Mouse (Mus musculus) neural tube, embryonic 14.5 days (tissue): ENCODE measurements around the gene Pygl. TPM values are rescaled to one million over a fixed set of nuclear protein-coding genes. Genes with fewer than 3 reads are reported as not detected.

Experiments
- ATAC-seq: fragments of 200-750 bp; cut with Nextera tagmentation; 2 replicates; pipeline ENCODE4 v1.8.0; 2017; ENCODE audit warnings: low read depth, mild to moderate bottlenecking, moderate TSS enrichment, moderate library complexity
- H3K27ac ChIP-seq: fragments of 300-500 bp; sonication (generic); 2 replicates; pipeline ENCODE4 v1.5.1; 2014; ENCODE audit warnings: low read depth, mild to moderate bottlenecking, control low read depth, low read length, moderate library complexity, mixed read lengths
- H3K27me3 ChIP-seq: fragments of 300-500 bp; sonication (generic); 2 replicates; pipeline ENCODE4 v1.6.1; 2014; ENCODE audit warnings: low read length; ENCODE audit not compliant: control insufficient read depth, insufficient read depth
- H3K36me3 ChIP-seq: fragments of 300-500 bp; sonication (generic); 2 replicates; pipeline ENCODE4 v1.6.1; 2014; ENCODE audit warnings: low read length, mixed read lengths; ENCODE audit not compliant: control insufficient read depth, insufficient read depth
- H3K4me1 ChIP-seq: fragments of 300-500 bp; sonication (generic); 2 replicates; pipeline ENCODE4 v1.6.1; 2014; ENCODE audit warnings: low read length; ENCODE audit not compliant: control insufficient read depth, insufficient read depth
- H3K4me2 ChIP-seq: fragments of 300-500 bp; sonication (generic); 2 replicates; pipeline ENCODE4 v1.6.1; 2014; ENCODE audit warnings: mild to moderate bottlenecking, low read depth, low read length, control low read depth
- H3K4me3 ChIP-seq: fragments of 300-500 bp; sonication (generic); 2 replicates; pipeline ENCODE4 v1.5.1; 2014; ENCODE audit warnings: low read depth, low read length, control low read depth, mixed read lengths
- H3K9ac ChIP-seq: fragments of 300-500 bp; sonication (generic); replicated peaks from 2 replicates; pipeline ENCODE4 v1.6.1; 2014; ENCODE audit warnings: low read depth, mild to moderate bottlenecking, control low read depth, low read length, mixed read lengths
- H3K9me3 ChIP-seq: fragments of 300-500 bp; sonication (generic); 2 replicates; pipeline ENCODE4 v1.6.1; 2016; ENCODE audit warnings: low read length; ENCODE audit not compliant: control insufficient read depth
- WGBS: fragments of 180-500 bp; shearing (Covaris S2); extraction: QIAGEN DNeasy Blood & Tissue Kit; methylation state at CpG from one replicate; pipeline ENCODE4 v1.1.7; 2014; 5-methylcytosine and 5-hydroxymethylcytosine counted together
- polyA plus RNA-seq: library from polyadenylated mRNA; unstranded; fragments of >200 nt; fragmentation: Nextera tagmentation; extraction: Ambion mirVana; gene quantifications from 2 replicates; pipeline ENCODE4 v1.2.1, GENCODE M21; 2014

The Pygl gene
- polyA plus RNA-seq, 1 experiment from 2014 or later: 8.1 TPM

DNA sequence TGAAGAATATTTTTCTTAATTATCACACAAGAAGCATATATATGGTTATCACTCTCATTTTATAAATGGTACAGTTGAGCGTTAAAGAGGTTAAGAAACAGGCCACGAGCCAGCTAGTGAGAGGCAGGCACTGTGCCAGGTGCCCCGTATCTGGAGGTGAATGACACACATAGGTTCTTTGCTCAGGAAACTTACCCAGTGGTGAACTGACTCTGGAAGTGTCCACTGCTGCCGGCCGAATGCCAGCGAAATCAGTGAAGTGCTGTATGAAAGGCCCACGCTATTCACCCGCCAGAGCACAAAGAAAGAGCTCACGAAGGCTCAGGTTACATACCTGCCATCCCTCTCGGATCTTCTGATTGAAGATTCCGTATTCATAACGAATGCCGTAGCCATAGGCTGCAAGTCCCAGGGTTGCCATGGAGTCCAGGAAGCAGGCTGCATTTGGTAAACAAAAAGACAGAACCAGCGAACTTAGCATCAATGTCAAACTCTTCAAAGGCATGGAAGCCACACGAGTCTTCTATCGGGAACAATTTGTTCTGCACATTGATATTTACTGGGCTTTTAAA lies 15.0 kb downstream of the Pygl start:
- 62% methylated on average over 16 of the region's 16 CpGs for WGBS
- no peak overlapping the region for H3K27ac ChIP-seq
- H3K27me3 ChIP-seq: no peaks in the 10 kb centered on the region
- no peak overlapping the region for H3K4me3 ChIP-seq
- H3K4me1 ChIP-seq: no peaks in the 10 kb centered on the region
- ATAC-seq: no peak
- no peaks in the 10 kb centered on the region for H3K36me3 ChIP-seq
- no peak overlapping the region for H3K9ac ChIP-seq
- H3K9me3 ChIP-seq: no peaks in the 10 kb centered on the region
- no peak overlapping the region for H3K4me2 ChIP-seq

DNA sequence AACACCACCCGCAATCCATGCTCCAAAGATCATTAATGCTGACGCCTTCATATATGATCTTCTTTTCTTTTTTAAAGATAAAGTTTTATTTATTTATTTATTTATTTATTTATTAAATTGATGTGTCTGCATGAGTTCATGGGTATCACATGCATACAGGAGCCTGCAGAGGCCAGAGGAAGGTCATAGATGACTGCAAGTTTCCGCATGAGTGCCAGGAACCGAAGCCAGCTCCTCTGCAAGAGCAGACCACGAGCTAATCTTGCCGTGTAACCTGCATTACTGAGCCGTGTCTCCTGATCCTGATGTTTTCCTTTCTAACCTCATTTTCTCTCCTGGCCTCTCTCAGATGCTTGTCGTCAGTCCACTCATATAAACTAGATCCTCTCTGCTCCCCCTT lies 17.0 kb downstream of the Pygl start:
- Histone ChIP-seq H3K36me3 (no peaks in the 10 kb centered on the region), H3K4me2 (no peak overlapping the region), H3K27me3 (no peaks in the 10 kb centered on the region), H3K27ac (no peak overlapping the region), H3K9ac (no peak overlapping the region), H3K4me1 (no peaks in the 10 kb centered on the region), H3K9me3 (no peaks in the 10 kb centered on the region), H3K4me3 (no peak overlapping the region)
- ATAC-seq: no peak
- WGBS: 90% methylated on average over 8 of the region's 8 CpGs

DNA sequence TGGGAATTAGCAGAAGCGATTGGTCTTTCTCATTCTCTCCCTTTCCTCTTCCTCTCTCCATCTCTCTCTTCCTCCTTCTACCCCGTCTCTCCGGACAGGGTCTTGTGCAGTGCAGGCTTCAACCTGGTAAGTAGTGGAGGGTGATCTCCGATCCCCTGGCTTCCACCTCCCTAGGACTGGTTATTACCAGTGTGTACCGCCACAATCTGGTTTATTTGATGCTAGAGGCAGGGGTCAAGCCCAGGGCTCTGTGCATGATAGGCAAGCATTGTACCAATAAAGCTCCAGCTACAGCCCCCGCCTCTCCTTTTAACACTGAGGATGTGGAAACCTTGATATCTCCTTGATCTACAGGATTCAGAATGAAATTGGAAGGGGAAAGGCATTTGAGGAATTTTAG lies 17.7 kb downstream of the Pygl start:
- 89% methylated on average over 6 of the region's 6 CpGs for WGBS
- Histone ChIP-seq H3K9me3 (no peaks in the 10 kb centered on the region), H3K27ac (no peak overlapping the region), H3K27me3 (no peaks in the 10 kb centered on the region), H3K9ac (no peak overlapping the region), H3K4me3 (no peak overlapping the region), H3K36me3 (no peaks in the 10 kb centered on the region), H3K4me1 (no peaks in the 10 kb centered on the region), H3K4me2 (no peak overlapping the region)
- ATAC-seq: no peak

DNA sequence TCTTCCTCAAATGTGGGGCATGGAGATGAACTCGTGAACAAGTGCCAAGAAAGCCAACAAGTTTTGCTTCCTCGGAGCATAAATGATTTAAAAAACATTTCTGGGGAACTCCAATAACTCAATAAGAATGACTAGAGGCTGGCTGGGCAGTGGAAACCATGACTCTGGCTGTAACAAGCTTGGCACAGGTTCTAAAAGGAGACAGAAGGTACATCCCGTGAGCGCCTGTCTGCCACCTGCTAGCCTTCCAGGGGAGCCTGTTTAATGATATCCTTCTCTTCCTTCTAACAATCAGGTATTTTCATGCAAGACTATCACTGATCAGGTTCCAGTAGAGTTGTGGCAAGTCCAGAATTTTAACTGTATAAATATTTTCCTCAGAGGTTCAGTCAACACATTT lies 18.8 kb downstream of the Pygl start:
- H3K36me3 ChIP-seq: no peaks in the 10 kb centered on the region
- H3K9me3 ChIP-seq: no peaks in the 10 kb centered on the region
- WGBS: 88% methylated on average over 4 of the region's 4 CpGs
- ATAC-seq: no peak
- H3K4me1 ChIP-seq: no peaks in the 10 kb centered on the region
- H3K27ac ChIP-seq: no peak overlapping the region
- H3K9ac ChIP-seq: no peak overlapping the region
- H3K4me2 ChIP-seq: no peak overlapping the region
- no peak overlapping the region for H3K4me3 ChIP-seq
- no peaks in the 10 kb centered on the region for H3K27me3 ChIP-seq

DNA sequence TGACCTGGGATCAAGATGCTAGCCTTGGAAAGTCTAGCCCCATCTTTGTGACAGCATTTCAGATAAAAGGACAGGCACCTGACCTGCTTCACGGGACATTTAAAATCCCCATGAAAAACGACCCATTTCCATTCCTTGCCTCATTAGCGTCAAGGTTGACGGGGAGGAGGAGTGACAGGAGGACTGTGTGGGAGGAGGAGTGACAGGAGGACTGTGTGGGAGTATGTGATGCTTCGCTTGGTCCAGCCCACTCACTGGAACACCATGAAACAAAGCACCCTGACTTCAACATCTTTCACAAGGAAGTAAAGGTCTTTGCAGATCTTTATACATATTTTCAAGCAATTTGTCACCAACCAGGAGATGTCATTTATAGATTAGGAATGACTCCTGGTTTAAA lies 23.1 kb downstream of the Pygl start:
- Histone ChIP-seq H3K27me3 (no peaks in the 10 kb centered on the region), H3K9me3 (no peaks in the 10 kb centered on the region), H3K4me1 (no peaks in the 10 kb centered on the region), H3K27ac (no peak overlapping the region), H3K4me2 (no peak overlapping the region), H3K36me3 (no peaks in the 10 kb centered on the region), H3K9ac (no peak overlapping the region), H3K4me3 (no peak overlapping the region)
- 69% methylated on average over 5 of the region's 5 CpGs for WGBS
- ATAC-seq: no peak

DNA sequence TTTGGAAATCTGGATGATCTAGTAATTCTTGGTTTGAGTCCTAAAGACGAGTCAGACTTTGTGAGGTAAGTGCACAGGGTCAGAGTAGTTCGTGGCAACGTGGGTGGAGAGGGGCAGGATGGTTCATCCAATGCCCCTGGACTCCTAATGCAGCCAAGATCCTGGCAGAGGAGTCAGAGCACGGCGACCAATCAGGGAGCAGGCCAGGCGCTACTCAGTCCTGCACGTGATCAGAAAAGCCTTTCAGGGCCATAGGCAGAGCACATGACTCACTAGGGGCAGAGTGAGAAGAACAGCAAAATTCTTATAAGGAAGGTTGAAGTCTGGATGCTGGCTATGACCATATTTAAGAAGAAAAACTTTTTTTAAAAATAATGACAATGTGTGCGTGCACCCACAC lies 26.9 kb downstream of the Pygl start:
- no peak overlapping the region for H3K9ac ChIP-seq

DNA sequence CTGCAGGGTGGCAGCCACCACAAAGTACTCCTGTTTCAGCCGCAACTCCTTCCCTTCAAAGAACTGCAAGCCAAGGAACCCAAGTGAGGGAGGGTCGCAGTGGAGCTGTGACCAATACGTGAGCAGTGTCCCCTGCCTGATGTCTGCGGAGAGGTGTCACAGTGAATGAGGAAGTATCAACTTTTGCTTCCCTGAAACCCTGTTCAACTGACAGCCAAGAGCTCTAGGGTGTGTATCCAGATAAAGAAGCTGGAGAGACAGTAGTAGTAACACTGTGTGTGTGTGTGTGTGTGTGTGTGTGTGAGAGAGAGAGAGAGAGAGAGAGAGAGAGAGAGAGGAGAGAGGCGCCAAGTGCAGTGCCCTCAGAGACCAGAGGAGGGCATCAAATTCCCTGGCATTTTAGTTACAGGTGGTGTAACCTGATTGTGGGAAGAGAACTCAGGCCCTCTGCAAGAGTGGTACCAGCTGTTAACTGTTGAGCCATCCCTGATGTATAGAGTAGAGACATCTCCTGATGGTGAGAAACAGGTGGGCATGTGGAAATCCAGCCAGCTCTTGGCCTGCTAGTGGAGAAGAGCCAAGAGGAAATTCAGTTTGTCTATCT lies 29.3 kb downstream of the Pygl start:
- WGBS: 74% methylated on average over 5 of the region's 5 CpGs
- no peaks in the 10 kb centered on the region for H3K9me3 ChIP-seq
- H3K36me3 ChIP-seq: no peaks in the 10 kb centered on the region
- no peaks in the 10 kb centered on the region for H3K27me3 ChIP-seq
- H3K4me1 ChIP-seq: no peaks in the 10 kb centered on the region
- no peak overlapping the region for H3K9ac ChIP-seq
- ATAC-seq: no peak
- H3K4me3 ChIP-seq: no peak overlapping the region
- no peak overlapping the region for H3K4me2 ChIP-seq
- no peak overlapping the region for H3K27ac ChIP-seq

More for the DNA sequence above, 26.9 kb downstream of the Pygl start:
- Histone ChIP-seq H3K27ac (no peak overlapping the region), H3K9me3 (no peaks in the 10 kb centered on the region), H3K36me3 (no peaks in the 10 kb centered on the region), H3K4me2 (no peak overlapping the region), H3K4me1 (no peaks in the 10 kb centered on the region), H3K4me3 (no peak overlapping the region), H3K27me3 (no peaks in the 10 kb centered on the region)
- no peak for ATAC-seq
- 77% methylated on average over 8 of the region's 8 CpGs for WGBS

DNA sequence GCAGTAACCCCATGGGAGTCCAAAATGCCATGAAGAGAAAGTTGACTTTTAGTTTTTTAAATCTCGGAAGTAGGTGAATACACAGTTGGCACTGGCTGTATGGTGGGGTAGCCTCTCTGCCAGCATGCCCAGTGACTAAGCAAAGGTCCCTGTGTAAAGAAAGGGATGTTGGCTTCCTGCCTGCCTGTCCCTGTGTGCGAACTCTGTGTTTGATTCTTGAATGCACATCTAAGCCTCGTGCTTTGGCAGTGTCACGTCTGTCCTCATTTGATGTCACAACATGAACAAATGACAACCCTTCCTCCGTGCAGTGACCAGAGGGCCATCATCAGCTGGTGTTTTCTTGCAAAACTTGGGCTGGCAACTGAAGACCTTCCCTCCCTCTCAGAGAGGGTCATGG lies 34.9 kb downstream of the Pygl start:
- Histone ChIP-seq H3K4me1 (no peaks in the 10 kb centered on the region), H3K4me3 (no peak overlapping the region), H3K27ac (no peak overlapping the region), H3K9me3 (no peaks in the 10 kb centered on the region), H3K36me3 (no peaks in the 10 kb centered on the region), H3K27me3 (no peaks in the 10 kb centered on the region), H3K9ac (no peak overlapping the region), H3K4me2 (no peak overlapping the region)
- ATAC-seq: no peak
- WGBS: 78% methylated on average over 5 of the region's 5 CpGs

DNA sequence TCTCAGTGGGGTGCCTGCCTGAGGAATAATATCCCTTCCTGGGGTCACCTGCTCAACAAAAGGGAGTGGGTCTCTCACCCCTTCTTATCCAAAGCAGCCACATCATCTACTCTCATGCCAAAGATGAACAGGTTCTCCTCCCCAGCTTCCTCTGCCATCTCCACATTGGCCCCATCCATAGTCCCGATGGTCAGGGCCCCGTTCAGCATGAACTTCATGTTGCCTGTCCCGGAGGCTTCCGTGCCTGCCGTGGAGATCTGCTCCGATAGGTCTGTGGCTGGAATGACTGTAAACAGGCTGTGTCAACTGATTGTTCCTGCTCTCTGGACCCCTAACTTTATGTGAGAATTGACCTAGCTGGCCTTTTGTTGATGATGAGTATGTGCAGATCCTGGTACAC lies 35.9 kb downstream of the Pygl start:
- Histone ChIP-seq H3K4me3 (no peak overlapping the region), H3K4me1 (no peaks in the 10 kb centered on the region), H3K36me3 (no peaks in the 10 kb centered on the region), H3K4me2 (no peak overlapping the region), H3K27me3 (no peaks in the 10 kb centered on the region), H3K27ac (no peak overlapping the region), H3K9ac (no peak overlapping the region), H3K9me3 (no peaks in the 10 kb centered on the region)
- ATAC-seq: no peak
- WGBS: 96% methylated on average over 6 of the region's 6 CpGs
